Mouse (Mus musculus): Measurements from ENCODE around the gene Lhb.

Lhb gene

DNA sequence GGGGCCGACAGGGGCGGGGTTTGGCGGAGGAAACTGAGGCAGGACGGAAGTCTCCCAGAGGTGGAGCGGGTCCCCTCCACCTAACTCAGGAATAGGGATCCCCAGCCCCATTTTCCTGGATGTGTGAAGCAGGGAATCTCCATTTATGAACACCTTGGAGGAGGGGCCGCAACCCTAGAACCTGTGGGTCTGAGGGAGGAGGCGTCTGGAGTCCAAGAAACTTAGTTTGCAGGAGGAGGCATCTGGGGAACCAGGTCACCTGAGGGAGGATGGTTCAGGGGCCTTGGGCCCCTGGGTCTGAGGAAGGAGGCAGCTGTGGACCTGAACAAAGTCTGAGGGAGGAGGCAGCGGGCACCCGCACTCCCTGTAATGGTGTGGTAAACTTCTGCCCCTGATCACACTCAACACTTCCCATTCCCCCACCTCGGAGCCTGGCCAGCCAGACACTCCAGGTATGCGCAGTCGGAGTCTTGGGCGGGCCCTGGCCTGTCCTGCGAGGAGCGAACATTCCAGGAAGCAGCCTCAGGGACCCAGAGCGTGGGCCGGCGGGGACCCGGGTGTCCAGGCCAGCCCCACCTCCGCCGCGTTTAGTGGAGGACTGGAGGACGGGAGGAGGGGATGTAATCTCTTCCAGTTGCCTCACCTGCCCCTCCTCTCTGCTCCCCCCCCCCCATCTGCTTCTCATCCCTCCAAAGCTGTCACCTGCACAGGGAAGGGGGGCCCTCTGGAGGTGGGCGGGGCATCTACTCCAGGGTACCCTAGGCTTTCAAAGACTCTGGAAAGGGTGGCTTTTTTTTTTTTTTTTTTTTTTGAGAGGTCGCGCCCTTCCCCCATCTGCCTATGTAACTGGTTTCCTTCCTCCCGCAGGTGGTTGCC lies 6.5 kb upstream of the Lhb start:
- DNase-seq (ENCODE audit: low read depth, low spot score), result no peak

DNA sequence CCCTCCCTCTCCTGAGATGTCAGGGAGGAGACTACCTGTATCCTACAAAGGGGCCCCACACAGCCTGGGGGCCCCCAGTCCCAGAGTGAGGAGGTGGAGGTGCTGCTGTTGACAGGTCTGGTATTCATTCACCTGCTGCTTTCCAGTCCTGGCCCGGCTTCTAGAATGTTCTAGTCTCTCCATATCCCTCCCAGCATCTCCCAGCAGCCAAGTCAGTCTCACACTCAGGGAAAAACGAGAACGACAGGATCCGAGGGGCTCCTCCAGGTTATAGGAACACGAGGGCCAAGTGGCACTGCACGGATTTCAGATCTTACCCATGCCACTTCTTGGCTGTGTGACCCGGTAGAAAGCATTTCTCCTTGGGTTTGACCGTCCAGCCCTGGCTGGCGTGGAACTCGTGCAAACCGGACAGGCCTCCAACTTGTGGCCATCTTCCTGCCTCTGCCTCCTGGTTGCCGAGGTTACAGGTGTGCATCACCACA lies 5.8 kb upstream of the Lhb start:
- DNase-seq (ENCODE audit: low read depth, low spot score), result no peak

DNA sequence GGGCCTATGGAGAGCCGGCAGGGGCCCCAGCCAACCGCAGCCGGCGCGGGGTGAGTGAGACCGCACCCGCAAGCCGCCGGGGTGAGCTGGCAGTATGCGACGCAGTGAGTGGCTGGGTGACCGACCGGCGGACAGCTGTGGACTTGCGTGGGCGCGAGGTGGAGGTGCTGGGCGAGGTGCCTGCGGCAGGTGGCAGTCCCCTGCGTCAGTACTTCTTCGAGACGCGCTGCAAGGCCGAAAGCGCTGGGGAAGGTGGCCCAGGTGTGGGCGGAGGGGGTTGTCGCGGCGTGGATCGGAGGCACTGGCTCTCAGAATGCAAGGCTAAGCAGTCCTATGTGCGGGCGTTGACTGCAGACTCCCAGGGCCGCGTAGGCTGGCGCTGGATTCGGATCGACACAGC lies 5.0 kb upstream of the Lhb start:
- DNase-seq (ENCODE audit: low read depth, low spot score), result peak; percentile 51

GRCm38 (mm10) chr7:45417962-45418492 lies 2.6 kb upstream of the Lhb start:
- no peak for DNase-seq (ENCODE audit: low read depth, low spot score)

DNA sequence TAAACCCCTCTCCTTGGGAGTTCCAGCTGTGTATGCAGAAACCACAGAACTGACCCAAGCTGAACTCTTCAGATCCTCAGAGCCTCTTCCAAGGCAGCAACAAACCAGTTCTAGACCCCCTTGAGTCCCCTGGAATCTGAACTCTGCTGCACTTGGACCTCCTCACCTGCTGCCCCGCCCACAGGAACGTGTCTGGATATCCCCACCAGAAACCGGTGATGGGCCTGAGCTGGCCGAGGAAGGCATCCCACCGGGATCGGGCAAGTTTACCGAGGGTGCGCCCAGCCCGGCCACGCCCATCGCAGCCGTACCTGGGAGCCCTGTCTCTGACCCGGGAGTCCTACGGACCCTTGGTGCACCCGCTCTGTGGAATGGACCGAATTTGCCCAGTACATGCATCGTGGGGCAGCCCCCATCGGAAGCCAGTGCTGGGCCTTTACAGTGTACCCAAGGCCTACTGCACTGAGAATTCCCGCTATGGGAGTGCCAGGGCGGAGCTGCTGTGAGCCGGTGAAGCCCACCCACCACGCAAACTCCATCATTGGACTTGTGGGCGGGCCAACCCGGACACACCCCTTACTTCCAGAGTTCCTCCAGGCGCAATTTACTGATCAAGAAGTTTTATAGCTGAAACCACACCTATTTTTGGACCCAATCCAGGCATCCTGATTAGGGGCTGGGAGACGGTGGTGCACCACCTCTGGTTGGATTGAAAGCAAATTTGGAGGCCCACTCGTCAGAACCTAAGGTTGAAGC lies 583 bp upstream of the Lhb start:
- DNase-seq (ENCODE audit: low read depth, low spot score), result no peak

GRCm38 (mm10) chr7:45421194-45421593 lies 574 bp downstream of the Lhb start:
- no peak for DNase-seq (ENCODE audit: low read depth, low spot score)

DNA sequence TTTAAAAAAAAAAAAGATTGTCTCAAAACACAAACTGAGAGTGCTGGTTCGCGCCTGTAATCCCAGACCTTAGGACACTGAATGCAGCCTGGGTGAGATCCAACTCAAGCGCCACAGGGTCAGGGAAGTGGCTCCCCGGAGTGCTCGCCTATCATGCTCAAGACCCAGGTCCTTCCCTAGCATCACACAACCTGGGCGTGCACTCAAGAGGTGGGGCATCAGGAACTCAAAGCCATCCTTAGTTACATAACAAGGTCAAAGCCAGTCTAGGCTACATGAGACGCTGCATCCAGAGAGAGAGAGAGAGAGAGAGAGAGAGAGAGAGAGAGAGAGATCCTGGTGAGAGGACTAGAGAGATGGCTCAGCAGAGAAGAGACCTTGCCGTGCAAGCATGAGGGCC lies 5.9 kb downstream of the Lhb start:
- DNase-seq (ENCODE audit: low read depth, low spot score), result no peak

GRCm38 (mm10) chr7:45433835-45434202 lies 13.2 kb downstream of the Lhb start:
- no peak for DNase-seq (ENCODE audit: low read depth, low spot score)

DNA sequence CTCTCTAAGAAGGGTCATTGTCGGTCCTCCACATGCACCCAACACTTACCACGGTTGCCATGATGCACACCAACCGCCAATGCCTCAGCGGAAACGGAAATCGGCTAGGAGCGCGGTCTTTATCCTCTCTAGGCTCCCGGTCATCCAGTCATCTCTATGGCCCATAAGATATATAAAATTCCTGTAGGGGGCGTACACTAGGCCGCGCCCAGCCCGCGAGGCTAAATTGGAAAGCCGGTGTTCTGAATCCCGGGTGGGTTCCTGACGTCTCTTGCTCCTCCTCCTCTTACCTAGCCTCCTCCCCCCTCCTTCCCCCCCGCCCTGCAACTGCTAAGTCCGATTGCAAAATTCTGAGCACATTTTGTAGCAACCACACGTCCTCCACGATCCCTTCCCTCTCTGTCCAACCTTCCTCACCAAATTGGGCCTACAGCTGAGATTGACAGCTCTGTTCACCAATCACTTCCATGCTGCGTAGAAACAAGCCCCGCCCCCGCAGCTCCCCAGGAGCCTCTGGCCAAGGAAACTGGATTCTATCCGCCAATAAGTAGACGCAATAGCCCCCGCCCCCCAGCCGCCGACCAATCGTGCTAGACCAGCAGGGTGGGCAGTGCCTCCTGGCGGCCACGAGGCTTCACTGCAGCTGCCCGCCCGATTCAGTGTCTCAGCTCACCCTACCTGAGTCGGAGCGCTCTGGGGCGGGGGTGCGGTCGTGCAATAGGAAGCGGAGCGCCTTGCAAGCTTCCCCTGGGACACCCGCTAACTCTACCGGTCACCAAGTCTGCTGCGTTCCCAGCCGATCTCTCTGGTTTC lies 13.8 kb downstream of the Lhb start, which contains the start of gene Gys1:
Gys1 (plus strand) TSS at position 642 of the 813 bp plus-strand sequence.
- DNase-seq (ENCODE audit: low read depth, low spot score), result peak; percentile 100

DNA sequence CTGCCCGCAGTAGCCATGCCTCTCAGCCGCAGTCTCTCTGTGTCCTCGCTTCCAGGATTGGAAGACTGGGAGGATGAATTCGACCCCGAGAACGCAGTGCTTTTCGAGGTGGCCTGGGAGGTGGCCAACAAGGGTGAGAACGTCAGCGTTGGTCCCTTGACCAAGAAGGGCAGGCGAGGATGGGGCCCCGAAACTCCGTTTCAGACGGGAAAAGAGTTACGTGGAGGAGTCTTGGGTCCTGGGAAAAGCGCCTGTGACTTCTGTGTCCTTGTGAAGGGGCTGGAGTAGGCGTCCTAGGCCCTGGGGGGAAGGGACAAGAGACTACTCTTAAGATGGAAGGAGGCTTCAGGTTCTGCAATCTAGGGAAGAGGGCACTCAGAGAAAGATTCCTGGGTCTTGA lies 14.4 kb downstream of the Lhb start:
- peak; percentile 33 for DNase-seq (ENCODE audit: low read depth, low spot score)

DNA sequence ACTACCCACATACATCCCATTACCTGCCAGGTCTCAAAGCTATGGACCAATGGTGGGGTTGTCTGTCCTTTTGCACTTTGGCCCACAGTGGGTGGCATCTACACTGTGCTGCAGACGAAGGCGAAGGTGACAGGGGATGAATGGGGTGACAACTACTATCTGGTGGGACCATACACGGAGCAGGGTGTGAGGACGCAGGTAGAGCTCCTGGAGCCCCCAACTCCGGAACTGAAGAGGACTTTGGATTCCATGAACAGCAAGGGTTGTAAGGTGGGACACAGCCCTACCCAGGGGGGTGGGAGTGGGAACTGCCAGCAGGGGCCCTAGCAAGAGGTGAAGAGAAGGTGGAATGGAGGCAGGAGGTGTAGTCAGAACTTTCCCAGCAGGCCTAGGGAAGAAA lies 15.8 kb downstream of the Lhb start:
- DNase-seq (ENCODE audit: low read depth, low spot score), result no peak

- no peak for DNase-seq (ENCODE audit: low read depth, low spot score)
Measured at GRCm38 (mm10) chr7:45437046-45437445, 16.4 kb downstream of the Lhb start.

- peak; percentile 66 for DNase-seq (ENCODE audit: low read depth, low spot score)
Measured at GRCm38 (mm10) chr7:45437521-45438276, 17.1 kb downstream of the Lhb start, which contains the start of gene Ruvbl2. Gene Ruvbl2, minus strand, starts transcription at chr7:45438096.

- DNase-seq (ENCODE audit: low read depth, low spot score), result no peak
Measured at GRCm38 (mm10) chr7:45443526-45444420, 23.2 kb downstream of the Lhb start.

DNA sequence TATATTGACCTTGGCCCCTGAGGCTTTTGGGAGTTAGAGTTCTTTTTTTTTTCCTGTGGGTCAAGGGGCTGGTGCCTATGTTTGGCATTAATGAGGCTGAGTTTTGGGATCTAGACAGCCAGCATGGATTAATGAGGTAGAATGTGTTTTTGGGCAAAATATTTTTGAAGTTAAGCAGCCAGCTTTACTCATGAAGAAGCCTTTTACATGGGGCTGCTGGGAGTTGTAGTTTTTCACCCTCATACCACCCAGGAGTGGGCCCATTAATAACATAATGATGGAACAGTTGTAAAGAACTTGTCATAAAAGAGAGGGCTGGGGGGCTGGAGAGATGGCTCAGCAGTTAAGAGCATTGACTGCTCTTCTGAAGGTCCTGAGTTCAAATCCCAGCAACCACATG lies 26.0 kb downstream of the Lhb start:
- DNase-seq (ENCODE audit: low read depth, low spot score), result no peak

- peak; percentile 66 for DNase-seq (ENCODE audit: low read depth, low spot score)
Measured at GRCm38 (mm10) chr7:45447325-45447990, 26.8 kb downstream of the Lhb start.

DNA sequence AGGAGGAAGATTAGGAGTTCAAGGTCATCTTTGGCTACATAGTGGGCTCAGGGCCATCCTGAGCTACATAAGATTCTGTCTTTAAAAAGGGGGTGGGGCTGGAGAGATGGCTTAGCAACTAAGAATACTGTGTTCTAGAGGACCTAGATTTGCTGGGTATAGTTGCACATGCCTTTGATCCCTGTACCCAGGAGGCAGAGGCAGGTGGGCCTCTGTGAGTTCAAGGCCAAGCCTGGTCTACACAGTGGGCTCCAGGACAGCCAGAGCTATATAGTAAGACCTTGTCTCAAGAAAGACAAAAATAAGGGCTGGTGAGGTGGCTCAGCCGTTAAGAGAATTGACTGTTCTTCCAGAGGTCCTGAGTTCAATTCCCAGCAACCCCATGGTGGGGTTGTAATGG lies 29.4 kb downstream of the Lhb start:
- no peak for DNase-seq (ENCODE audit: low read depth, low spot score)

GRCm38 (mm10) chr7:45451344-45451982 lies 30.8 kb downstream of the Lhb start:
- peak; percentile 93 for DNase-seq (ENCODE audit: low read depth, low spot score)

DNA sequence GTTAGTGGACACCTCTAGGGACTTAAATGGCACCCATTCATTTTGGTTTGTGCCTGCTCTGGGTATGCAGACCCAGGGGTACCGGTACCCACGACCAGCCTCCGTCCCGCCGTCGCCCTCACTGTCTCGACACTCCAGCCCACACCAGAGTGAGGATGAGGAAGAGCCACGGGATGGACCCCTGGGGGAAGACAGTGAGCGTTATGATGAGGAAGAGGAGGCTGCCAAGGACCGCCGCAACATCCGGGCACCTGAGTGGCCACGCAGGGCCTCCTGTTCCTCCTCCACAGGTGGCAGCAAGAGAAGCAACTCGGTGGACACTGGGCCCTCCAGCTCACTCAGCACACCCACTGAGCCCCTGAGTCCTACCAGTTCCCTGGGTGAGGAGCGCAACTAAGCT lies 34.4 kb downstream of the Lhb start:
- DNase-seq (ENCODE audit: low read depth, low spot score), result no peak
